Comparison of ENCODE assay signal across 21 mouse cellular contexts in the genomic region with DNA sequence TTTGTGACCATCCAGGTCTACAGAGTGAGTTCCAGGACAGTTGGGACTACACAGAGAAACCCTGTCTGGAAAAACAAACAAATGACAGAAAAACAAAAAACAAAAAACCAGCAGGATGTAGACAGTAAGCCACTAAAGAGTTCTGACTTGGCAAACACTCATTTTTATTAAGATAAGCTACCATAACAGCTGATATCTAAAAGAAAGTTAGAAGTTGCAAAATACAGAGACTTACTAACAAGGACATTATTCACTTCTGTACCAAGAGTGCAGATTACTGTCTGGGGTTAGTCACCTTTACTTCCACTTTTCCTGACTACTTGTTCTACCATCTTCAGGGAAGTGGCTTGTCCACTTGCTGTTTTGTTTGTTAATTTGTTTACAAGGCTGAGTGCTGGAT. TPM values are rescaled to one million over a fixed set of nuclear protein-coding genes. Genes with fewer than 3 reads are reported as not detected.
"Had no signal": no experiment of that assay in that cellular context is flagged by ENCODE, and none has a peak within 500 bp of the region (broad histone marks: within the 10 kb centered on the region; RNA-seq: fewer than 3 reads in every experiment).

No protein-coding gene starts in this region.

- H3K36me3 ChIP-seq: intestine, embryonic 15.5 days; limb, embryonic 10.5 days; limb, embryonic 13.5 days; lung, embryonic 15.5 days; midbrain, embryonic 13.5 days; neural tube, embryonic 13.5 days had no signal

- DNase-seq: kidney, adult 11 months; kidney, adult 9 months; kidney, postnatal 14 days; kidney, postnatal 4 days; lung, postnatal 10 days; lung, postnatal 36 days; retina, postnatal 1 day; thymus, adult 18-20 months; thymus, postnatal 36 days had no signal

- H3K9ac ChIP-seq: intestine, embryonic 15.5 days; limb, embryonic 13.5 days; lung, embryonic 15.5 days; midbrain, embryonic 13.5 days; neural tube, embryonic 13.5 days had no signal

- H3K4me3 ChIP-seq: intestine, embryonic 15.5 days; limb, embryonic 10.5 days; limb, embryonic 13.5 days; lung, embryonic 15.5 days; midbrain, embryonic 13.5 days; myocyte; neural tube, embryonic 13.5 days had no signal

- H3K27me3 ChIP-seq: intestine, embryonic 15.5 days; limb, embryonic 13.5 days; lung, embryonic 15.5 days; midbrain, embryonic 13.5 days; neural tube, embryonic 13.5 days had no signal

- ATAC-seq: intestine, embryonic 15.5 days; midbrain, embryonic 13.5 days; midbrain, embryonic 16.5 days had no signal

- H3K9me3 ChIP-seq: intestine, embryonic 15.5 days; limb, embryonic 10.5 days; limb, embryonic 13.5 days; lung, embryonic 15.5 days; midbrain, embryonic 13.5 days; neural tube, embryonic 13.5 days had no signal

- H3K27ac ChIP-seq: intestine, embryonic 15.5 days; limb, embryonic 10.5 days; limb, embryonic 13.5 days; lung, embryonic 15.5 days; midbrain, embryonic 13.5 days; neural tube, embryonic 13.5 days had no signal

- H3K4me2 ChIP-seq: intestine, embryonic 15.5 days; limb, embryonic 13.5 days; lung, embryonic 15.5 days; midbrain, embryonic 13.5 days; neural tube, embryonic 13.5 days had no signal

- H3K4me1 ChIP-seq: intestine, embryonic 15.5 days; limb, embryonic 10.5 days; limb, embryonic 13.5 days; lung, embryonic 15.5 days; midbrain, embryonic 13.5 days; neural tube, embryonic 13.5 days had no signal

RNA-seq across cellular contexts. Expression of a gene that starts 25.3 kb away (rescaled TPM):
- total RNA-seq: liver, adult 2 months; monocyte, adult 5-6 weeks; neutrophil, adult 5-6 weeks had no signal
- polyA plus RNA-seq: limb, embryonic 10.5 days; midbrain, embryonic 13.5 days; midbrain, embryonic 16.5 days; neural tube, embryonic 13.5 days; testis, adult 2 months had no signal
